Mouse (Mus musculus) c-Kit-positive CD71-negative TER-119-negative erythroid progenitor cells, embryonic 14.5 days (primary cell): Measurements from ENCODE around the gene Arhgef18.

ENCODE experiments used
- DNase-seq: peaks from one replicate; pipeline ENCODE4 v3.0.0-alpha.2; 2013; ENCODE audit warnings: low read depth

The Arhgef18 gene

DNA sequence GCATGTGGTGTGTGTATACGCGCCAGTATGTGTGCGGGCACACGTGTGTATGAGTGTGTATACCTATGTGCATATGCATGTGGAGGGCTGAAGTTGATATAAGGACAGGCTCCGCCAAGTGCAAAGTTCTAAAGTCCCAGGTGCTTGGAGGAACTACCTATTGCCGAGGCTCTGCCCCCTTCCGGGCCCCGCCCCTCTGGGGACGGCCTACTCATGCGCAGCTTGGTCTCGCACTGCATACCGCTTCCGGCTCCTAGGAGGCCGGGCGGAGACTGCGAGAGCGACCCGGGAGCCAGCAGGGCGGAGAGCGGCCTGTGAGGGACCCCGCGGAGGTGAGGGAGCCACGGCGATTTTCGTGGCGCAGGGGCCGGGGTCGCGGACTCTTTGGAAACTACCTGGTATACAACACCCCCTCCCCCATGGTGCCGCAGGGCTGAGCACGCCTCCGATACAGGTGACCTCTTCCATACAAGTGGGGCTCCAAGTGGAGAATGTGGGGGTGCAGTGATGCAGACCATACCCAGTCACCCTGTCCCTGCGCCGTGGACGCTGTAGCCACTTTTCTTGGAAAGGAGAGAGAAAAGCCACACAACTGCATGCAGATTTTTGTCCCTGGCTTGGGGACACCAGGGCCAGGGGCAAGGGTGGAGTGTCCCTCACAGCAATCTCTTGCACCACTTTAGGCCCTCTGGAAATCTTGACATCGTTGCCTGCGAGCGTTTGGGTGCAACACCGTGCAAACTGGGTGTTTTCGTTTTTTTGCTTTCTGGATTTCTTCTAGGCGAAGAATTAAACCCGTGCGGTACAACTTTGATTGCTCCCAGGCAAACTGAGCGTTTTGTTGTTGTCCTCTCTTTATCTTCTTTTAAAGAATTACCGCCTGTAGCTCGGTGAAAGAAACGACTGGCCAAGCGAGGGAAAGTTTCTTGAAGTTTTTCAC is at the start of gene Arhgef18:
Gene Arhgef18, plus strand, starts transcription at position 236 of the 940 bp plus-strand sequence.
- DNase-seq, result peak; percentile 79

GRCm38 (mm10) chr8:3345337-3345736 is 47.5 kb upstream of the Arhgef18 start:
- DNase-seq, result no peak

- DNase-seq, result no peak
Measured at GRCm38 (mm10) chr8:3346691-3347413, 46.0 kb upstream of the Arhgef18 start.

GRCm38 (mm10) chr8:3348142-3348823 is 44.5 kb upstream of the Arhgef18 start:
- no peak for DNase-seq

- DNase-seq, result no peak
Measured at GRCm38 (mm10) chr8:3350747-3351146, 42.1 kb upstream of the Arhgef18 start.

DNA sequence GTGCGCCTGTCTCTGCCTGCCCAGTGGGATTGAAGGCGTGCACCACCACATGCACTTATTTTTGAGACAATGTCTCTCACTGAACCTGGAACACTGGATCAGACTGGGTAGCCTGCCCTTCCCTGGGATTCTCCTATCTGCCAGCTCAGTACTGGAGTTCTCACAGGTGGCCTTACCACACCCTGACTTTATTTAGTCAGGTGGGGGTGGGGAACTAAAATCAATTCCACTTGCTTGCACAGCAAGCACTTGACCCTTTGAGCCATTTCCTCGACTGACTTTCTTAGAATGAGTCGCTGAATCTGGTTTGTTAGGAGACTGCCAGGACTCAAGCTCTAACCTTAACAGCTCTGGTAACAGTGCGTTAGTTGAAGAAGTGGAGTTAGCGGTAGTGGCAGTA is 40.1 kb upstream of the Arhgef18 start:
- DNase-seq, result no peak

DNA sequence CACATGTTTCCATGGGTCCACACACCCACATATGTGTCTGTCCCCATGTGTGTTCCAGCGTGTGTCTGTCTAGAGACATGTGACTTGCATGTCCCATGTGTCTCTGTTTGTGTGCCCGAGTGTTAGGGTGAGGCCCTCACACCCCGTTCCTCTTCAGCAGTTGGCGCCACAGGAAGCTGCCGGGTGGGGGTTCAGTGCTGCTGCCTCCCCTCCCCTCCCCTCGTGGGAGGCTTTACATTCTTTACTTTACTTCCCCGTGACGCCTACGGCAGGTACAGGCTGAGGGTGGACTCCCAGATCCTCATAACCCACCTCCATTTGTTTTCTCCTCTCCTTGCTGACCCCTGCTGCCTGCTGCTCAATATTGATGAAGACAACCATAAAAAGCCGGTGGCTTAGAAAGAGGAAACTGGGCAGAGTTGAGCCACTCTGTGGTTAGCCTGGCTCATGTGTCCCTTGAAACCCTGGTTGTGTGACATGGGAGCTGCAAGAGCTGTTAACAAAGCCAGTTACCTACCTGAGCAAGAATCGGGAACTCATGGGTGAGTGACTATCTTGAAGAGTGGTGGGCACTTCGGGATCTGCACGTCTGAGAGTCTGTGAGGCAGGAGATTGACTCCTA is 39.5 kb upstream of the Arhgef18 start, which contains the start of gene A430078G23Rik:
Gene A430078G23Rik, plus strand, starts transcription at position 227 of the 622 bp plus-strand sequence.
- no peak for DNase-seq

DNA sequence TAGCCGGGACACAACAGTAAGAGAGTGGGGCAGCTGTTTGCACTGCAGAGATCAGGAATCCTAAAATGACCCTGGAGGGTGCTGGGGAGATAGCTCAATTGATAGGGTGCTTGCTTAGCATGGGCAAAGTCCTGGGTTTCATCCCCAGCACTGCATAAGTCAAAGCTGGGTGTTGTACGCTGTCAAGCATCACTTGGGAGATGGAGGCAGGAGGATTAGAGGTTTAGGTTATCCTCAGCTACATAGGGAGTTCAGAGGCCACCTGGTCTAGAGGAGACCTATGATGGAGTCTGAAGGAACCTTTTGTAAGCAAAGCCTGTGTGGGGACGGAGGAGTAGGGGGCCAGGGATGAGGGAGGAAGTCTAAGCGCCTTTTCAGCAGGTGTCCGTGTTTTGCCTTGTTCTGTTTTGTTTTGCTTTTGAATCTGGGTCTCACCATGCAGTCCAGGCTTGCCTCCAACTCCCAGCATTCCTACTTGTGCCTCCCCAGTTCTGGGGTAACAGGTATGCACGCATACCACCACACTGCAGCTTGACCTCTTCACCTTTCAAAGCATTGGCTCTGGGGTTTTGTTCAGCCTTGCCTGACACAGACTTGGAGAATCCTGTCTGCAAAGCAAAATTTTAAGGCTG is 38.9 kb upstream of the Arhgef18 start:
- no peak for DNase-seq

DNA sequence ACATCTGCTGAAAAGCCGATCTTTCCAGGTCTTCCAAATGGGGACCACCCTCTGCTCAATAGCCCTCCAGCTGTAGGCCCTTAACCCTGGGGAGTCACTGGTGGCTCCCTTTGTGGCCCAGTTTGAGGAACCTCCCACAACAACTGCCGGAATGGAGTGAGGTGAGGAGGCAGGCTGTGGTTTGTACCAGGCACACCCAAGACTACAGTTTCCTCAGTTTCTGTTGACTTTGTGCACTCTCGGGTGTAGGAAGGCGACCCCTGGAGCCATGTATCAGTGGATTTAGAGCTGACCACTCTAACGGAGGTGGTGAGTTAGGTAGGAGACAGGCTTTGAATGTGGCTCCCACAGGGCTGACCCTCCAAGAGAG is 38.4 kb upstream of the Arhgef18 start:
- no peak for DNase-seq

DNA sequence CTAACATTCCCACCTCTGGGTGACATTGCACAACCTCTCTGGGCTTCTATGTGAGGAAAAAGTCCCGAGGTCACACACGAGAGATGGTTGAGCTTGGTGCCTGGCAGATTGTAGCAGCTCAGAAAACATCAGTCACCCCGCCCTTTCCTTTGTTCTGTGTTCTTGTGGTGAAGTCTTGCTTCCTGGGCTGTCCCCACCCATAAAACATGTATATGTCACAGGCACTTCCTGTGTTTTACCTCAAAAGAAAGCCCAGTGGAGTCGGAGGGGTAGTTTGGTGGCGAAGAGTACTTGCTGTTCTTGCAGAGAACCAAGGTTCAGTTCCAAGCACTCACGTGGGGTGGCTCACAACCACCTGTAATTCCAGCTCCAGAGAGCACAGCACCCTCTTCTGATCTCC is 37.2 kb upstream of the Arhgef18 start:
- no peak for DNase-seq

DNA sequence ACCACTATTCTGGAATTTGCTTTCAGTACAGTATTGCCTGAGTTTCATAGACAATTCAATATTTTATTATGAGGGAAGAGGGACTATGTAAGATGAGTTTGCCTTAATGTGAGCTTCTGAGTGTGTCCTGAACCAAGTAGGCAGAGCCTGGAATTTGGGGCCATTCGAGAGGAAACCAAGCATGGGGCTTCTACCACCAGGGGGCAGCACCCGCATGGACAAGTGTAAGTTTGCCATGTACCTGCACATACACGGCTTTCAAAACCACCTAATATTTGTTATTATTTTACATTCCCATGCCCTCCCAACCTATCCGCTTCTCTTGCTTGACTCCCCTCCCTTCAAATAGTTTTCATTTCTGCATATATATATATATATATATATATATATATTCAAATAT is 34.7 kb upstream of the Arhgef18 start:
- no peak for DNase-seq

DNA sequence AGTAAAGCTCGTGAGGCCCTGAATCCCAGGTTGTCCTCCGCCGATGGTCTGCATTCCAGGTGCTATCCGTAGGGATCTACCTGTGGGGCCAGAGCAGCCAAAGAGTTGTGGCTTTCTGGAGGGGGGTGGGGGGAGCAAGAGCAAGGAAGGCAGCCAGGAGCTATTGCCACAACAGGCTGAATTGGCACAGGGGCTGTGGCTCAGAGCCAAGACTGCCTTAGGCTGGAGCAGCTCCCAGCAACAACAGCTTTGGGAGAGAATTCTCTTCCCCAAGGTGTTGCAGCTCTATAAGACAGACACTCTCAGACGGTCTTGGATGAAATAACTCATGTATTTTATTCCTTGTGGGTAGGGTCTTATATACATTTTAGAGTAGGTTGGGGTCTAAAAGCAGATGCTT is 25.7 kb upstream of the Arhgef18 start:
- no peak for DNase-seq

DNA sequence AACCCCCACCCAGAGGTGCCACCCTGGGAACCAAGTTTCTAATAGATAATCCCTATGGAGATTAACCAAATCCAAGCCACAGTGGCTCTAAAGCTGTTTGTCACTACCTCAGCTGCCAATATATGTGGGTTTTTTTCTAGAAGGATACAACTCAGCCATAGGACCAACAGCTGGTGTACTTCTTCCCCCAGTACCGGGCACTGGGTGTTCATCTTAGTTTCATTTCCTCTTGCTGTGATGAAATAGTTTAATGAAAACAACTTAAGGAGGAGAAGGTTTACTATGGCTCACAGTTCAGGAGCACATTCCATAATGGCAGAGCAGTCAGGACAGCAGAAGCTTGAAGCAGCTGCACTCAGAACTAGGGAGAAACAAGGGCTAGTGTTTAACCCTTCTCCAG is 24.7 kb upstream of the Arhgef18 start:
- no peak for DNase-seq

DNA sequence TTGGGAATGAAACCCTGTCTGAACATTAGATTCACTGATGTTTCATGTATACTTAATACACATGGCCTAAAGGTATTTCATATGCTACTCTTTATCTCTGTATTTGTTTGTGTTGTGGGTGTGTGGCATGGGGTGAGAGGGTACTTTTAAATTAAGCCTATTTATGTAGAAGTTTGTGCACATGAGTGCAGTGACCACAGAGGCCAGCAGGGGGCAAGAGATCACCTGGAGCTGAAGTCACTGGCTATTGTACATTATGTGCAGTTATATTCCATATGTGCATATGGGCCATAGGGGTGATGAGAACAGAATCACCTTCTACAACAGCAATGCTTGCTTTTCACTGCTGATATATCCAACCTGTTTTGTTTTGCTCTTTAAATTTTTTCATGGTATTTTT is 17.1 kb upstream of the Arhgef18 start:
- DNase-seq, result no peak

DNA sequence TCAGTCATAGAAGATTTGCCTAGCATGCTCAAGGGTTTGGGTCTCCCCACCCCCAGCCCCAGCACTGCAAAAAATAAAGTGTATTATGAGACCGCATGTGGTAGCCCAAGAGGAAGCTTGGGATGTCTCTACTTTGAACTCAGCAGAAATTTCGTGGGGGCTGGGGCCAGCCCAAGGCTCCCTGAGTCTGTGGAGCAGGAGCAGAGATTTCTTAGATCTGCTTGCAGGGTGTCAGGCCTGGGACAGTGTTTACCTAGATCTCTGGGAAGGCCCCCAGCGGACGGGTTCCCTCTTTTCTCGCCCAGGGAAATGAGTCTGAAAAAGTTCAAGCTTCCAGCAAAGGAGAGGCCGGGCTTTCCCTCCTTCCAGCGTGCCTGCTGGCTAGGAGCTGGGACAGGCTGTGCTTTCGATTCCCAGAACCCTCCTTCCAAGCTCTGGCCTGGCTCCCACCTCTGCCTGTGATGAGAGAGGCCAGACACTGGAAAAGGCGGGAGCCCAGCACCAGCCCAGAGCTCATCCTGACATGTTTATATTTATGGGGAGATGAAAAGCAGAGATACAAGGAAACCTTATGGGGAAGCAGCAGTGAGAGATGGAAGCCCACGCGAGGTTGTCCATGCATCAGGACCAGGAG is 16.0 kb upstream of the Arhgef18 start:
- DNase-seq, result no peak

DNA sequence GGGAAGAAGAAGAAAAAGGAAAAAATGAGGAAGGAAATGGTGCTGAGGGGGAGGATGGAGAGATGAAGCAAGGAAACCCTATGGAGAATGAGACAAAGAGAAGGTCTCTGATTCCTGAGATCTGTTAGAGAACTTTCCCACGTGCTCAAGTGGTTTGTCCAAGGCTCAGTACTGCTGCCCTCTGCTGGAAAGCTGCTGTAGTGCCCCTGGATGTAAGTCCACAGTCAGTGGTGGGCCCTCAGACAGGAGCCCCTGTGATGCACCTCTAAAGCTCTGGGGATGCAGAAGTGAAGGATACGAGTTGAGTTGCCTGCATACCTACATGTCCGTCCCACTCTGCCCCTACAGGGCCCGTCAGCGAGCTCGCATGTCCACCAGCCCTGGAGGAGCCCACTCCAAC is 5.5 kb upstream of the Arhgef18 start:
- DNase-seq, result peak; percentile 62

DNA sequence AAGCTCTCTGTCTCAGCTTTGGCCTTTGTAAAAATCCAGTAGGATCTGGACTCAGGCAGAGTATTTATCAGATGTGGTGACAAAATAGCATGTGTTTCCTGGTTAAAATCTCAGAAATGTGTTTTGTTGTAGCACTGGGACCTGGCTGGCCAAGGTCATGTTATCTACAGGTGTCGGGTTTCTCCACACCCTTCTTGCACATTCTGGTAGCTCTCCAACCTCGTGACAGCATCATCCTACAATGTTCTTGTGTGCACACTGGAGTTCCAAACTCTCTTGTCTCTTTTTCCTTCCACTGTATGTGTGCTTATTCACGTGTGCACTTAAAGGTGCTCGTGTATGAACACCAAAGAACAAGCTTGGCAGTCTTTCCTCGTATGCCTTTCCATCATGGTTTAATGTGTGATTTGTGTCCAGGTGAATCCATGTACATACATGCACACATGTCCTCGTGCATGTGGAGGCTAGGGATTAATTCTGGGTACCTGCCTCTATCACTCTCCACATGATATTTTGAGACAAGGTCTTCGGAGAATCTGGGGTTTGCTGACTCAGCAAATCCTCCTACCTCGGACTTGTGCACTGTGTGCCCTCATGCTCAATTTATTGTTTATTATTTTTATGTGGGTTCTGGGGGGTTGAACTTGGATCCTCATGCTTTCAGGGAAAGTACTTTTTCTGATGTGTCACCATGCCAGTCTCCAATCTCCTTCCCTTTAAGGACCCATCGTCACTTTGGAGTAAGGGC is 4.0 kb upstream of the Arhgef18 start:
- no peak for DNase-seq

DNA sequence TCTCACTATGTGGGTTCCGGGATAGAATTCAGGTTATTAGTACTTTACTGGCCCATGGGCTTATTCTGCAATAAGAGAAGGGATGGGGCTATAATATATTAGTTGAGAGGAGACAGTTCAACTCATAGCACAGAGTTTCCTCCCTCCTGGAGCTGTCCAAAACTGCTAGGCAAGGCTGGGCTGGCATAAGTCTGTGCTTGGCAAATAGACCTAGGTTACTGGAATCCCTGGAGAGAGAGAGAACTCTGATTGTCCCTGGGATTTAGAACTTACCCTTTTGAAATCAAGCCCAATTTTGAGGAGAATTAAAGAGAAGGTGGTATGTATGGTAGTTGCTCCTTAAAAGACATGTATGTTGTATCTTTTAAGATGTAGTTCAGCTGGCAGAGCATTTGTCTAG is 3.3 kb upstream of the Arhgef18 start:
- no peak for DNase-seq

- no peak for DNase-seq
Measured at GRCm38 (mm10) chr8:3392293-3392692, 513 bp upstream of the Arhgef18 start.

DNA sequence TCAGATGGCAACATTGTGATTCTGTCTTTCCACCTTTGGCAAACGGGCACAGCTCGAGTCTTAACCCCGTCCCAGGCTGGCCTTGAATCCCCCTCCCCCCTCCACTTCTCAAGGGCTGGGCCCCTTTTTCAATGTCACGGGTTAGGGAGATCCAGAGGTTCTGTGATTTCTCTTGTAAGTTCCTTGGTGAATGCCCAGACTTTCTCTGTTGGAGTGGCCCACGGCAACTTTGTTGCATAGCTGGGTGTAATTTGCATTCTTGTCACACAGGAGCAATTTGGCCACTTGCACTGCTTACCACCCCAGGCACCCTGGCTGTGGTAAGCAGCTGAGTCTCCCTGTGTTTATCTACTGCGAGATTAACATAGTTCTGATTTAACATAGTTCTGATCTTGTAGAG is 1.8 kb downstream of the Arhgef18 start:
- DNase-seq, result no peak
